Mouse (Mus musculus): ENCODE results near the gene Frmd5. TPM values are rescaled to one million over a fixed set of nuclear protein-coding genes. Genes with fewer than 3 reads are reported as not detected.

Gene Frmd5
- polyA plus RNA-seq, 1 experiment from 2014 or later = 27.9 TPM

DNA sequence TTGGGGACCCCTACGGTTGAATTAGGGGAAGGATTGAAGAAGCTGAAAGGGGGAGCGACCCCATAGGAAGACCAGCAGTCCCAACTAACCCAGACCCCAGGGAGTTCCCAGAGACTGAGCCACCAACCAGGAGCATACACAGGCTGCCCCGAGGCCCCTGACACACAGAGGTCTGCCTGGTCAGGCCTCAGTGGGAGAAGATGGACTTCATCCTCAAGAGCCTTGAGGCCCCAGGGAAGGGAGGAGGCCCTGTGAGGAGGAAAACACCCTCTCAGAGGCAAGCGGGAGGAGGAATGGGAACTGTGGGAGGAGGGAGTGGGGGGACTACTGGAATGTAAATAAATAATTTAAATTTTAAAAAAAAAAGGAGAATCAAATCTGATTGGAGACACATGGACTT, 160.4 kb downstream of the Frmd5 start:
- H3K4me1 ChIP-seq (ENCODE audit: control insufficient read depth, insufficient read depth, low read length) = no peaks in the 10 kb centered on the region
- no peak overlapping the region for H3K9ac ChIP-seq (ENCODE audit: low read depth, low read length)
- H3K4me2 ChIP-seq (ENCODE audit: low read length) = no peak overlapping the region
- H3K27me3 ChIP-seq (ENCODE audit: control insufficient read depth, insufficient read depth, low read depth, low read length) = no peaks in the 10 kb centered on the region
- no peak overlapping the region for H3K27ac ChIP-seq (ENCODE audit: low read length)
- no peaks in the 10 kb centered on the region for H3K9me3 ChIP-seq (replicated peaks; ENCODE audit: control insufficient read depth, low read length, poor library complexity, severe bottlenecking)
- no peaks in the 10 kb centered on the region for H3K36me3 ChIP-seq (ENCODE audit: control insufficient read depth, insufficient read depth, low read length)
- no peak for ATAC-seq
- 81% methylated on average over 4 of the region's 4 CpGs for WGBS
- no peak overlapping the region for H3K4me3 ChIP-seq (ENCODE audit: low read depth, low read length)

DNA sequence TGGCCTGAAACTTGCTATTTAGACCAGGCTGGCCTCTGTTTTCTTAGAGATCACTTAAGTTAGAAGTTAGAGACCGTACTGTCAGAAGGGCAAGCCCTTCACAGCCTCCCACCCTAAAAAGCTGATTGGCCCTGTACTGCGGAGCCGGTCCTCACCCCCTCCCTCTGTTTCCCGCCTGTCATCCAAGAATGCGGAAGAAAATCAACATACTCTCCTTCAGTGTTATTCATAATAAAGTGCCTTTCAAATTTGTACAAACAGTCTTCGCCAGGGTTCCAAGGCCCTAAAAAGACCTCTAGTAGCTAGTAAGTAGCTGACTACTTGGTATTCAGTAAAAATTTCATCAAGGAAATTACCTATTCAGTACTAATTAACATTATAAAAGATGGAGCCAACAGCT, 164.0 kb downstream of the Frmd5 start:
- no peaks in the 10 kb centered on the region for H3K36me3 ChIP-seq (ENCODE audit: control insufficient read depth, insufficient read depth, low read length)
- WGBS = 26% methylated on average over 6 of the region's 6 CpGs

DNA sequence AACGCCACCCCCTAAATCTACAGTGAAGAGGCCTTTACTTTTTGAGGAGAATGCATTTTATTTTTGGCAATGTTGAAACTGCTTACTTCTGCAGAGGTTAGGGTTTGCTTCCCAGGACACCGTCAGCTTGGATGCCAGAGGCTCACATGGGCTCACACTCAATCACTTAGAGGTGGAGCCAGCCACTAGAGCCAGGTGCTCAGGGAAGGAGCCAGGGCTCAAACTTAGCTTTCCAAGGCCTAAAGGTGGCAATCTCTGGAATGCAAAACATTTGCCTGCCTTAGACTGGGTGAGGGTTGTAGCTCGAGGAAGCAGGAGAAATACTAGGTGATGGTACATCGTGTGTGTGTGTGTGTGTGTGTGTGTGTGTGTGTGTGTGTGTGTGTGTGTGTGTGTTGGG, 174.8 kb downstream of the Frmd5 start:
- Histone ChIP-seq H3K36me3 (ENCODE audit: control insufficient read depth, insufficient read depth, low read length) (no peaks in the 10 kb centered on the region), H3K4me3 (ENCODE audit: low read depth, low read length) (no peak overlapping the region), H3K4me2 (ENCODE audit: low read length) (no peak overlapping the region), H3K27ac (ENCODE audit: low read length) (no peak overlapping the region), H3K27me3 (ENCODE audit: control insufficient read depth, insufficient read depth, low read depth, low read length) (no peaks in the 10 kb centered on the region), H3K4me1 (ENCODE audit: control insufficient read depth, insufficient read depth, low read length) (peaks cover 10% of the 10 kb centered on the region; the same call in 1 of the 2 replicates), H3K9ac (ENCODE audit: low read depth, low read length) (no peak overlapping the region), H3K9me3 (replicated peaks; ENCODE audit: control insufficient read depth, low read length, poor library complexity, severe bottlenecking) (no peaks in the 10 kb centered on the region)
- WGBS = 77% methylated on average over 4 of the region's 4 CpGs
- no peak for ATAC-seq

More for the DNA sequence above, 164.0 kb downstream of the Frmd5 start:
- Histone ChIP-seq H3K9ac (ENCODE audit: low read depth, low read length) (no peak overlapping the region), H3K27me3 (ENCODE audit: control insufficient read depth, insufficient read depth, low read depth, low read length) (no peaks in the 10 kb centered on the region), H3K4me1 (ENCODE audit: control insufficient read depth, insufficient read depth, low read length) (peaks cover 18% of the 10 kb centered on the region), H3K4me2 (ENCODE audit: low read length) (no peak overlapping the region), H3K27ac (ENCODE audit: low read length) (no peak overlapping the region), H3K9me3 (replicated peaks; ENCODE audit: control insufficient read depth, low read length, poor library complexity, severe bottlenecking) (no peaks in the 10 kb centered on the region), H3K4me3 (ENCODE audit: low read depth, low read length) (no peak overlapping the region)
- ATAC-seq = no peak

DNA sequence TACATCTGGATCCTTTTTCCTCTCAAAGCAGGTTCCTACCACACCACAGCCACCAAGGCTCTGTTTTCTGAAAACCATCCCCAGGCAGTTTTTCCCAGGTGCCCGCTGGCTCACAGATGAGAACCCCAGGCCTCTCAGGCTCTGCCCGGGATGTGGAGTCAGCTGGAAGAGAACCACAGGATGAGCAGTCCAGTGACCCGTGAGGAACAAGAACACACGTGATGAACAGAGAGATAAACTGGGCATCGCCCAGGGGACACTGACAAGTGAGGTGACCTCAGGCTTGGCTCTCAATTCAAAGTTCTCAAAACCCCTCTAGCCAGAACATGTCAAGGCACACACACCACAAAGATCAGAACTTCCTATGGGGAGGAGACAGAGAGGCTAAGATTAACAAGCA, 176.6 kb downstream of the Frmd5 start:
- no peaks in the 10 kb centered on the region for H3K9me3 ChIP-seq (replicated peaks; ENCODE audit: control insufficient read depth, low read length, poor library complexity, severe bottlenecking)
- peaks cover 10% of the 10 kb centered on the region; the same call in 1 of the 2 replicates for H3K4me1 ChIP-seq (ENCODE audit: control insufficient read depth, insufficient read depth, low read length)
- H3K9ac ChIP-seq (ENCODE audit: low read depth, low read length) = no peak overlapping the region
- no peak for ATAC-seq
- no peak overlapping the region for H3K4me3 ChIP-seq (ENCODE audit: low read depth, low read length)
- H3K36me3 ChIP-seq (ENCODE audit: control insufficient read depth, insufficient read depth, low read length) = no peaks in the 10 kb centered on the region
- 70% methylated on average over 5 of the region's 5 CpGs for WGBS
- no peak overlapping the region for H3K27ac ChIP-seq (ENCODE audit: low read length)
- H3K27me3 ChIP-seq (ENCODE audit: control insufficient read depth, insufficient read depth, low read depth, low read length) = no peaks in the 10 kb centered on the region
- H3K4me2 ChIP-seq (ENCODE audit: low read length) = no peak overlapping the region

DNA sequence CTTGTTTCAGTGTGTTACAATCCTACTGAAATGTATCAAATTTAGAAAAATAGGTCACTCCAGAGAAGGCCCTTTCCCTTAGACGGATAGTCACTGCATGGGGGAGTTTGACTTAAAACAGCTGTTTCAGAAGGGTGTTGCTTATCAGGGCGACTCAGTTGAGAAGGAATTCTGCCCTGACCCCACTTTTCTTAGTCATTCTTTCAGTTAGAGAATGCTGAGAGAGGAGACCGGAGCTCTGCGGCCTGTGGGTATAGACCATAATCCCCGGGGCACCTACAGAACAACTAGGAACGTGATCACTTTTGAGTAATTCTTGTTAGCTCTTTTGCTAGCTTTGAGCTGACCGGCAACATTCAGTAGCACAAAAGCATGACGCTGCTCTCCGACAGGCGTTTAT, 178.6 kb downstream of the Frmd5 start:
- Histone ChIP-seq H3K36me3 (ENCODE audit: control insufficient read depth, insufficient read depth, low read length) (no peaks in the 10 kb centered on the region), H3K27ac (ENCODE audit: low read length) (no peak overlapping the region), H3K4me2 (ENCODE audit: low read length) (no peak overlapping the region), H3K27me3 (ENCODE audit: control insufficient read depth, insufficient read depth, low read depth, low read length) (no peaks in the 10 kb centered on the region), H3K9me3 (replicated peaks; ENCODE audit: control insufficient read depth, low read length, poor library complexity, severe bottlenecking) (no peaks in the 10 kb centered on the region), H3K4me3 (ENCODE audit: low read depth, low read length) (no peak overlapping the region), H3K4me1 (ENCODE audit: control insufficient read depth, insufficient read depth, low read length) (peaks cover 7% of the 10 kb centered on the region; the same call in 1 of the 2 replicates), H3K9ac (ENCODE audit: low read depth, low read length) (no peak overlapping the region)
- 73% methylated on average over 10 of the region's 10 CpGs for WGBS
- ATAC-seq = no peak

DNA sequence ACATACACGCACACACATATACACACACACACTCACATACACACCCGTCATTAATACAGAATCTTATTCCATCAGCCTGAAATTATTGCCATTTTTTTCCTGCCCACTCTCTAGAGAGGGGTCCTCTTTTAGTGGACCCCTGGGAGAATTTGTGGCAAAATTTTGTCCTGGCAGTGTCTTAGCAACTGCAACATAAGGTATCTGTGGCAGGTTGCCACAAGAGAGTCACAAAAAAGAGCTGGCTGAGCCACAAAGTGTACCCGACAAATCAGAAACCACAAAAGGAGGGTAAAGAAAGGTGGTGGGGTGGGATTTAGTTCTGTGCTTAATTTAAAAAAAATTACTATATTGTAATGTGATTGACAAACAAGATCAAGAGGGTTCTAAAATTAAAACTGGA, 181.0 kb downstream of the Frmd5 start:
- 91% methylated on average over 3 of the region's 3 CpGs for WGBS
- Histone ChIP-seq H3K36me3 (ENCODE audit: control insufficient read depth, insufficient read depth, low read length) (no peaks in the 10 kb centered on the region), H3K4me1 (ENCODE audit: control insufficient read depth, insufficient read depth, low read length) (peaks cover 14% of the 10 kb centered on the region), H3K27me3 (ENCODE audit: control insufficient read depth, insufficient read depth, low read depth, low read length) (no peaks in the 10 kb centered on the region), H3K9ac (ENCODE audit: low read depth, low read length) (no peak overlapping the region), H3K4me3 (ENCODE audit: low read depth, low read length) (no peak overlapping the region), H3K4me2 (ENCODE audit: low read length) (no peak overlapping the region), H3K27ac (ENCODE audit: low read length) (no peak overlapping the region), H3K9me3 (replicated peaks; ENCODE audit: control insufficient read depth, low read length, poor library complexity, severe bottlenecking) (no peaks in the 10 kb centered on the region)
- ATAC-seq = no peak

DNA sequence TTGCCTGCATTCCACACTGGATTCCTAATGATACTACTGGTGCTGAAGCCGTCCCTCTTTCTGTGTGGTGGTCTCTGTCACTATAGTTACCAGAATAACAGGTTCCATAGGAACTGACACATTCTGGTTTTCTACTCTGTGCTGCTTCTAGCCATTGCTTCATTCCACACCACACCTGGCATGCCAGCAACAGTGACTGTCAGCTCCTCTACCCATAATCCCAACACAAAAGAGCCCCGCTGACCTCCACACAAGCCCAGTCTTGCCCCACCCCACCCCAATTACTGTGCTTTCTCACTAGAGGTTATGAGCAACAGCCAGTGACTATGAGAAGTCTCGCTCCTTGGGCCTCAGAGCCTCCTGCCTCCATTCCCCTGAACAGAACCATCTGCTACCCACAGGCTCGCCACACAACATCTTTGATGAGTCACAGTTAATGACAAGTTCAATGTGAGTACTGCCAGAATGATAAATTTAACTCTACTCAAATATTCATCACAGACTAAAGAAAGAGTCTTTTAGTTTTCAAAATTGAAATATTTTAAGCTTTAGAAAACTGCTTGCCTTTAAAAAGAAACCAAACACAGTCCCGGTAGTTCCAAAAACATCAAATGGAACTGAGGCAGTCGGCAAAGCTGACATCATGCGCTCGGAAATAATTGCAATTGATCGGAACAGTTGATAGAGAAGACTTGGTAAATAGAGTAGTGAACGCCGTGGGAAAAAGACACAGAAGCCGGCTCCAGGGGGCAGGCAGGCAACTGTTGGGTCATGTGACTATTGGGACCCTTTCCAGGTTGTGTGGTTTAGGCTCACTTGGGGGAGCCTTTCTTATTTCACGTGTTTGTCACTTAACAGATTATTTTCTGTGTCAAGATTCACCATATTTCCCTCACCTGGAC, 185.4 kb downstream of the Frmd5 start:
- H3K4me3 ChIP-seq (ENCODE audit: low read depth, low read length) = no peak overlapping the region
- 38% methylated on average over 13 of the region's 13 CpGs for WGBS
- H3K9ac ChIP-seq (ENCODE audit: low read depth, low read length) = no peak overlapping the region
- no peaks in the 10 kb centered on the region for H3K36me3 ChIP-seq (ENCODE audit: control insufficient read depth, insufficient read depth, low read length)
- no peaks in the 10 kb centered on the region for H3K9me3 ChIP-seq (replicated peaks; ENCODE audit: control insufficient read depth, low read length, poor library complexity, severe bottlenecking)
- H3K4me2 ChIP-seq (ENCODE audit: low read length) = no peak overlapping the region
- no peaks in the 10 kb centered on the region for H3K27me3 ChIP-seq (ENCODE audit: control insufficient read depth, insufficient read depth, low read depth, low read length)
- ATAC-seq = peak; percentile 67
- no peak overlapping the region for H3K27ac ChIP-seq (ENCODE audit: low read length)
- peaks cover 13% of the 10 kb centered on the region for H3K4me1 ChIP-seq (ENCODE audit: control insufficient read depth, insufficient read depth, low read length)

DNA sequence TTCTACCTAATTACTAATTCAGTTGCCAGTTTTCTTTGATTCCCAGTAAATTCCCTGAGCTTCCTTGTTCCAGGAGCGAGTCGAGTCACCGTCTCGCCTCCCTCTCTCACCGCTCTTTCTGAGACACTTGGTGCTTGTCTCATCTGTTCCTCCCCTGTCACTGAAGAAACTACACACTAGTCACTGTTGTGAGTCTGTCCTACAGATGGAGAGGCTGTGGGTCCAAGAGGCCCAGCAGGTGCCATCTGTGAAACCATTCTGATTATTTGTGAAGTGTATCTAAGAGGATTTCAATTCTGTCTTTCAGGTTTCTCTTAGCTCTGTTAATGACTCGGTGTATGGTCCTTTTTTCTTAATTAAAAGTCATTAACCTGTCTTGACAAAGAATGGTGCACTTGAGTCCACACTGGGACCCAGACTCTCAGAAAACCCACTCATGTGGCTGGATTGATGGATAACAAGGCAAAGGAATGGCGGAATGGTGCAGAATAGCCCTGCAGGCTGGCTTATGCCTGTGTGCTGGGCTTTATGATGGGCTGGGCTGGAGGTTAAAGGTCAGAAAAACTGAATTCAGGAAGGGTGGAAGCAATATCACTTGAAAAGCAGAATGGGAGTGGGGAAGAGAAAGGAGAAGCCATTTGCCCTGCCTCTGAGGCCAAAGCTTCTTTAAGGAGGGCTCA, 186.2 kb downstream of the Frmd5 start:
- ATAC-seq = peak; percentile 19; the same call in 1 of the 2 replicates
- no peak overlapping the region for H3K9ac ChIP-seq (ENCODE audit: low read depth, low read length)
- H3K36me3 ChIP-seq (ENCODE audit: control insufficient read depth, insufficient read depth, low read length) = no peaks in the 10 kb centered on the region
- H3K4me1 ChIP-seq (ENCODE audit: control insufficient read depth, insufficient read depth, low read length) = peaks cover 13% of the 10 kb centered on the region
- H3K4me3 ChIP-seq (ENCODE audit: low read depth, low read length) = no peak overlapping the region
- H3K9me3 ChIP-seq (replicated peaks; ENCODE audit: control insufficient read depth, low read length, poor library complexity, severe bottlenecking) = no peaks in the 10 kb centered on the region
- no peaks in the 10 kb centered on the region for H3K27me3 ChIP-seq (ENCODE audit: control insufficient read depth, insufficient read depth, low read depth, low read length)
- 55% methylated on average over 7 of the region's 7 CpGs for WGBS
- no peak overlapping the region for H3K27ac ChIP-seq (ENCODE audit: low read length)
- H3K4me2 ChIP-seq (ENCODE audit: low read length) = no peak overlapping the region

DNA sequence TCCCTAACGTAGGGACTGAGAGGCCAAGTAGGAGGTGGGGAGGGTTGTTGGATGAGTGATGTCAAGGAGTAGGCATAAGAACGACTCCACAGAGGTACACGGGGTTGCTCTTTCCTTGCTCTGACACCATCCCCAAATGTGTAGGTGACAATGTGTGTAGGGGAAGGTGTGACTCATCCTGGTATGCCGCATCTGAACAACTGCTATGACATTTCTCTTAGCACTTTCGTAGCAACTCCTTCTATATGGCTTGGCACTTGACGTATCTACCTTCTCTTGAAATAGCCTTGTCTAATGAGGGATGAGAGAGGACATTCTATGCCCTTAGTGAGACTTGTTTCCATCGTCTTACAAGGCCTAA, 191.7 kb downstream of the Frmd5 start:
- no peak overlapping the region for H3K4me2 ChIP-seq (ENCODE audit: low read length)
- no peak for ATAC-seq
- H3K27me3 ChIP-seq (ENCODE audit: control insufficient read depth, insufficient read depth, low read depth, low read length) = no peaks in the 10 kb centered on the region
- 84% methylated on average over 7 of the region's 7 CpGs for WGBS
- H3K9ac ChIP-seq (ENCODE audit: low read depth, low read length) = no peak overlapping the region
- no peak overlapping the region for H3K27ac ChIP-seq (ENCODE audit: low read length)
- H3K9me3 ChIP-seq (replicated peaks; ENCODE audit: control insufficient read depth, low read length, poor library complexity, severe bottlenecking) = no peaks in the 10 kb centered on the region
- H3K36me3 ChIP-seq (ENCODE audit: control insufficient read depth, insufficient read depth, low read length) = no peaks in the 10 kb centered on the region
- no peak overlapping the region for H3K4me3 ChIP-seq (ENCODE audit: low read depth, low read length)
- peaks cover 19% of the 10 kb centered on the region for H3K4me1 ChIP-seq (ENCODE audit: control insufficient read depth, insufficient read depth, low read length)

All from midbrain, embryonic 16.5 days (tissue).